Mouse (Mus musculus): ENCODE data around the gene 2410015M20Rik. TPM values are rescaled to one million over a fixed set of nuclear protein-coding genes. Genes with fewer than 3 reads are reported as not detected.
"Not testable (repeated sequence)": the region's sequence is repeated elsewhere in the genome, so short reads cannot be mapped to it uniquely, and the experiment has no call there.

The 2410015M20Rik gene
- polyA plus RNA-seq, 1 experiment: 145 TPM

- peaks cover 18% of the 10 kb centered on the region; the same call in 1 of the 2 replicates for H3K36me3 ChIP-seq (ENCODE audit: control insufficient read depth, insufficient read depth, low read length)
- no peaks in the 10 kb centered on the region for H3K27me3 ChIP-seq (ENCODE audit: control insufficient read depth, insufficient read depth, low read length)
- no peak for DNase-seq
- H3K27ac ChIP-seq (ENCODE audit: control insufficient read depth, insufficient read depth, low read length): no peak overlapping the region
- TF ChIP-seq POLR2A (IDR thresholded peaks at IDR 0.05; ENCODE audit: control insufficient read depth, extremely low read depth, insufficient read depth, low read length, poor library complexity): no peak
- TF ChIP-seq CTCF (IDR thresholded peaks at IDR 0.05; ENCODE audit: borderline replicate concordance, control insufficient read depth, extremely low read depth, insufficient read depth, low read length, poor library complexity): no peak
- H3K4me3 ChIP-seq (ENCODE audit: control insufficient read depth, insufficient read depth, low read length): peak overlapping the region; percentile 94
- WGBS: 34% methylated on average over 14 of the region's 14 CpGs
- peaks cover 18% of the 10 kb centered on the region for H3K4me1 ChIP-seq (replicated peaks; ENCODE audit: control insufficient read depth, insufficient read depth, low read length)
These were observed 5.0 kb upstream of the 2410015M20Rik start for GRCm38 (mm10) chr17:56614391-56615135.

GRCm38 (mm10) chr17:56613893-56614292 lies 4.3 kb upstream of the 2410015M20Rik start:
- H3K4me1 ChIP-seq (replicated peaks; ENCODE audit: control insufficient read depth, insufficient read depth, low read length): peaks cover 21% of the 10 kb centered on the region
- peak; percentile 25 for DNase-seq
- H3K4me3 ChIP-seq (ENCODE audit: control insufficient read depth, insufficient read depth, low read length): peak overlapping the region; percentile 94
- peak overlapping the region; percentile 1; the same call in 1 of the 2 replicates for H3K27ac ChIP-seq (ENCODE audit: control insufficient read depth, insufficient read depth, low read length)
- peaks cover 13% of the 10 kb centered on the region; the same call in 1 of the 2 replicates for H3K36me3 ChIP-seq (ENCODE audit: control insufficient read depth, insufficient read depth, low read length)
- WGBS: 1% methylated on average over 26 of the region's 26 CpGs
- H3K27me3 ChIP-seq (ENCODE audit: control insufficient read depth, insufficient read depth, low read length): not testable (repeated sequence)

GRCm38 (mm10) chr17:56613236-56613844 lies 3.8 kb upstream of the 2410015M20Rik start, which contains the start of gene Rpl36:
Gene Rpl36, plus strand, starts transcription at chr17:56613416.
- Histone ChIP-seq H3K27me3 (ENCODE audit: control insufficient read depth, insufficient read depth, low read length) (no peaks in the 10 kb centered on the region), H3K4me1 (replicated peaks; ENCODE audit: control insufficient read depth, insufficient read depth, low read length) (peaks cover 27% of the 10 kb centered on the region), H3K36me3 (ENCODE audit: control insufficient read depth, insufficient read depth, low read length) (peaks cover 9% of the 10 kb centered on the region; the same call in 1 of the 2 replicates), H3K4me3 (ENCODE audit: control insufficient read depth, insufficient read depth, low read length) (peak within 1 kb of the TSS; percentile 94), H3K27ac (ENCODE audit: control insufficient read depth, insufficient read depth, low read length) (peak within 1 kb of the TSS; percentile 1; the same call in 1 of the 2 replicates)
- TF ChIP-seq CTCF (IDR thresholded peaks at IDR 0.05; ENCODE audit: borderline replicate concordance, control insufficient read depth, extremely low read depth, insufficient read depth, low read length, poor library complexity) (peak; percentile 97), POLR2A (IDR thresholded peaks at IDR 0.05; ENCODE audit: control insufficient read depth, extremely low read depth, insufficient read depth, low read length, poor library complexity) (peak; percentile 91)
- peak; percentile 94 for DNase-seq
- under 1% methylated on average over 52 of the region's 52 CpGs for WGBS

GRCm38 (mm10) chr17:56612565-56612939 lies 3.0 kb upstream of the 2410015M20Rik start:
- not testable (repeated sequence) for H3K36me3 ChIP-seq (ENCODE audit: control insufficient read depth, insufficient read depth, low read length); H3K4me3 ChIP-seq (ENCODE audit: control insufficient read depth, insufficient read depth, low read length); DNase-seq; H3K27ac ChIP-seq (ENCODE audit: control insufficient read depth, insufficient read depth, low read length); H3K27me3 ChIP-seq (ENCODE audit: control insufficient read depth, insufficient read depth, low read length)
- 93% methylated on average over 10 of the region's 10 CpGs for WGBS
- H3K4me1 ChIP-seq (replicated peaks; ENCODE audit: control insufficient read depth, insufficient read depth, low read length): peaks cover 27% of the 10 kb centered on the region

- H3K4me3 ChIP-seq (ENCODE audit: control insufficient read depth, insufficient read depth, low read length): no peak overlapping the region
- no peak overlapping the region for H3K27ac ChIP-seq (ENCODE audit: control insufficient read depth, insufficient read depth, low read length)
- no peak for TF ChIP-seq CTCF (IDR thresholded peaks at IDR 0.05; ENCODE audit: borderline replicate concordance, control insufficient read depth, extremely low read depth, insufficient read depth, low read length, poor library complexity)
- no peak for TF ChIP-seq POLR2A (IDR thresholded peaks at IDR 0.05; ENCODE audit: control insufficient read depth, extremely low read depth, insufficient read depth, low read length, poor library complexity)
- DNase-seq: peak; percentile 30
- H3K4me1 ChIP-seq (replicated peaks; ENCODE audit: control insufficient read depth, insufficient read depth, low read length): peaks cover 27% of the 10 kb centered on the region
- 66% methylated on average over 14 of the region's 14 CpGs for WGBS
- no peaks in the 10 kb centered on the region for H3K27me3 ChIP-seq (ENCODE audit: control insufficient read depth, insufficient read depth, low read length)
- H3K36me3 ChIP-seq (ENCODE audit: control insufficient read depth, insufficient read depth, low read length): no peaks in the 10 kb centered on the region
These were observed 2.4 kb upstream of the 2410015M20Rik start for GRCm38 (mm10) chr17:56611861-56612564.

- TF ChIP-seq CTCF (IDR thresholded peaks at IDR 0.05; ENCODE audit: borderline replicate concordance, control insufficient read depth, extremely low read depth, insufficient read depth, low read length, poor library complexity) (no peak), POLR2A (IDR thresholded peaks at IDR 0.05; ENCODE audit: control insufficient read depth, extremely low read depth, insufficient read depth, low read length, poor library complexity) (no peak)
- Histone ChIP-seq H3K27ac (ENCODE audit: control insufficient read depth, insufficient read depth, low read length) (no peak overlapping the region), H3K4me3 (ENCODE audit: control insufficient read depth, insufficient read depth, low read length) (no peak overlapping the region), H3K36me3 (ENCODE audit: control insufficient read depth, insufficient read depth, low read length) (peaks cover 5% of the 10 kb centered on the region), H3K4me1 (replicated peaks; ENCODE audit: control insufficient read depth, insufficient read depth, low read length) (peaks cover 27% of the 10 kb centered on the region), H3K27me3 (ENCODE audit: control insufficient read depth, insufficient read depth, low read length) (no peaks in the 10 kb centered on the region)
- WGBS: 96% methylated on average over 2 of the region's 2 CpGs
- DNase-seq: no peak
These were observed 1.8 kb upstream of the 2410015M20Rik start for GRCm38 (mm10) chr17:56611323-56611722.

All from thymus, adult 2 months (tissue).